Mouse (Mus musculus) neural tube, embryonic 13.5 days (tissue): ENCODE measurements around the gene Zfp462. TPM values are rescaled to one million over a fixed set of nuclear protein-coding genes. Genes with fewer than 3 reads are reported as not detected.

Source experiments
- ATAC-seq: fragments of 200-750 bp; cut with Nextera tagmentation; 2 replicates; pipeline ENCODE4 v1.8.0; 2017; ENCODE audit warnings: low read depth, mild to moderate bottlenecking, moderate TSS enrichment, moderate library complexity
- H3K27ac ChIP-seq: fragments of 300-500 bp; sonication (generic); replicated peaks from 2 replicates; pipeline ENCODE4 v1.5.1; 2015; ENCODE audit warnings: moderate library complexity, mild to moderate bottlenecking, inconsistent platforms
- H3K27me3 ChIP-seq: fragments of 300-500 bp; sonication (generic); 2 replicates; pipeline ENCODE4 v1.6.1; 2015; ENCODE audit warnings: mild to moderate bottlenecking, inconsistent platforms
- H3K36me3 ChIP-seq: fragments of 300-500 bp; sonication (generic); 2 replicates; pipeline ENCODE4 v1.6.1; 2015; ENCODE audit warnings: mild to moderate bottlenecking, inconsistent platforms
- H3K4me1 ChIP-seq: fragments of 300-500 bp; sonication (generic); replicated peaks from 2 replicates; pipeline ENCODE4 v1.6.1; 2015; ENCODE audit warnings: inconsistent platforms
- H3K4me2 ChIP-seq: fragments of 300-500 bp; sonication (generic); 2 replicates; pipeline ENCODE4 v1.6.1; 2015; ENCODE audit warnings: inconsistent platforms, mild to moderate bottlenecking, moderate library complexity
- H3K4me3 ChIP-seq: fragments of 300-500 bp; sonication (generic); 2 replicates; pipeline ENCODE4 v1.5.1; 2015; ENCODE audit warnings: mild to moderate bottlenecking, inconsistent platforms
- H3K9ac ChIP-seq: fragments of 300-500 bp; sonication (generic); 2 replicates; pipeline ENCODE4 v1.6.1; 2015; ENCODE audit warnings: moderate library complexity, mild to moderate bottlenecking, inconsistent platforms
- H3K9me3 ChIP-seq: fragments of 300-500 bp; sonication (generic); 2 replicates; pipeline ENCODE4 v1.6.1; 2016; ENCODE audit warnings: inconsistent platforms
- WGBS: fragments of 180-500 bp; shearing (Covaris S2); methylation state at CpG from one replicate; pipeline ENCODE4 v1.1.7; 2015; 5-methylcytosine and 5-hydroxymethylcytosine counted together
- polyA plus RNA-seq: library from polyadenylated mRNA; unstranded; fragments of >200 nt; fragmentation: Nextera tagmentation; extraction: Ambion mirVana; gene quantifications from 2 replicates; pipeline ENCODE4 v1.2.1, GENCODE M21; 2015

The Zfp462 gene
- polyA plus RNA-seq, 1 experiment from 2014 or later = 15.3 TPM

GRCm38 (mm10) chr4:54960776-54961175, 15.9 kb downstream of the Zfp462 start:
- Histone ChIP-seq H3K9me3 (no peaks in the 10 kb centered on the region), H3K9ac (no peak overlapping the region), H3K4me1 (peaks cover 49% of the 10 kb centered on the region), H3K36me3 (peaks cover 22% of the 10 kb centered on the region; the same call in 1 of the 2 replicates), H3K4me3 (no peak overlapping the region), H3K27me3 (no peaks in the 10 kb centered on the region), H3K27ac (no peak overlapping the region), H3K4me2 (no peak overlapping the region)
- 83% methylated on average over 4 of the region's 4 CpGs for WGBS
- no peak for ATAC-seq

- H3K27ac ChIP-seq = no peak overlapping the region
- H3K9ac ChIP-seq = no peak overlapping the region
- H3K27me3 ChIP-seq = no peaks in the 10 kb centered on the region
- H3K36me3 ChIP-seq = peaks cover 22% of the 10 kb centered on the region; the same call in 1 of the 2 replicates
- no peak overlapping the region for H3K4me3 ChIP-seq
- peaks cover 50% of the 10 kb centered on the region for H3K4me1 ChIP-seq
- H3K9me3 ChIP-seq = no peaks in the 10 kb centered on the region
- H3K4me2 ChIP-seq = no peak overlapping the region
- 92% methylated on average over 4 of the region's 4 CpGs for WGBS
- ATAC-seq = no peak
These were observed 17.3 kb downstream of the Zfp462 start for GRCm38 (mm10) chr4:54962141-54962540.

- Histone ChIP-seq H3K4me2 (no peak overlapping the region), H3K9ac (no peak overlapping the region), H3K9me3 (no peaks in the 10 kb centered on the region), H3K36me3 (peaks cover 17% of the 10 kb centered on the region; the same call in 1 of the 2 replicates), H3K4me1 (peaks cover 57% of the 10 kb centered on the region), H3K4me3 (no peak overlapping the region), H3K27ac (no peak overlapping the region), H3K27me3 (no peaks in the 10 kb centered on the region)
- ATAC-seq = no peak
- WGBS = 87% methylated on average over 7 of the region's 7 CpGs
These were observed 18.7 kb downstream of the Zfp462 start for GRCm38 (mm10) chr4:54963551-54963950.

- Histone ChIP-seq H3K27ac (no peak overlapping the region; the same call in 1 of the 2 replicates), H3K27me3 (no peaks in the 10 kb centered on the region), H3K4me2 (no peak overlapping the region), H3K4me1 (peaks cover 70% of the 10 kb centered on the region), H3K36me3 (peaks cover 12% of the 10 kb centered on the region; the same call in 1 of the 2 replicates), H3K4me3 (no peak overlapping the region), H3K9me3 (no peaks in the 10 kb centered on the region), H3K9ac (no peak overlapping the region)
- 61% methylated on average over 9 of the region's 9 CpGs for WGBS
- ATAC-seq = no peak
These were observed 20.4 kb downstream of the Zfp462 start for GRCm38 (mm10) chr4:54965169-54965695.

GRCm38 (mm10) chr4:54966161-54966806, 21.4 kb downstream of the Zfp462 start:
- Histone ChIP-seq H3K4me3 (no peak overlapping the region), H3K9ac (peak overlapping the region; percentile 18), H3K4me2 (peak overlapping the region; percentile 41), H3K27me3 (no peaks in the 10 kb centered on the region), H3K27ac (peak overlapping the region; percentile 75), H3K4me1 (peaks cover 76% of the 10 kb centered on the region), H3K36me3 (peaks cover 12% of the 10 kb centered on the region; the same call in 1 of the 2 replicates), H3K9me3 (no peaks in the 10 kb centered on the region)
- peak; percentile 58 for ATAC-seq
- WGBS = 33% methylated on average over 17 of the region's 17 CpGs

GRCm38 (mm10) chr4:54967166-54967565, 22.3 kb downstream of the Zfp462 start:
- 90% methylated on average over 4 of the region's 4 CpGs for WGBS
- Histone ChIP-seq H3K4me1 (peaks cover 73% of the 10 kb centered on the region), H3K9me3 (no peaks in the 10 kb centered on the region), H3K27ac (peak overlapping the region; percentile 75), H3K4me2 (no peak overlapping the region), H3K9ac (no peak overlapping the region), H3K36me3 (peaks cover 5% of the 10 kb centered on the region; the same call in 1 of the 2 replicates), H3K27me3 (no peaks in the 10 kb centered on the region), H3K4me3 (no peak overlapping the region)
- ATAC-seq = no peak

- peaks cover 78% of the 10 kb centered on the region for H3K4me1 ChIP-seq
- H3K27me3 ChIP-seq = no peaks in the 10 kb centered on the region
- no peaks in the 10 kb centered on the region for H3K9me3 ChIP-seq
- H3K27ac ChIP-seq = no peak overlapping the region
- H3K4me3 ChIP-seq = no peak overlapping the region
- H3K9ac ChIP-seq = no peak overlapping the region
- H3K4me2 ChIP-seq = no peak overlapping the region
- no peak for ATAC-seq
- WGBS = 76% methylated on average over 5 of the region's 5 CpGs
- H3K36me3 ChIP-seq = peaks cover 5% of the 10 kb centered on the region; the same call in 1 of the 2 replicates
These were observed 22.9 kb downstream of the Zfp462 start for GRCm38 (mm10) chr4:54967721-54968120.

- Histone ChIP-seq H3K4me1 (peaks cover 73% of the 10 kb centered on the region), H3K36me3 (peaks cover 5% of the 10 kb centered on the region; the same call in 1 of the 2 replicates), H3K4me2 (no peak overlapping the region), H3K4me3 (no peak overlapping the region), H3K9me3 (no peaks in the 10 kb centered on the region), H3K27ac (no peak overlapping the region; the same call in 1 of the 2 replicates), H3K27me3 (no peaks in the 10 kb centered on the region), H3K9ac (no peak overlapping the region)
- ATAC-seq = no peak
- WGBS = 85% methylated on average over 12 of the region's 12 CpGs
These were observed 24.9 kb downstream of the Zfp462 start for GRCm38 (mm10) chr4:54969671-54970295.

GRCm38 (mm10) chr4:54971386-54971785, 26.5 kb downstream of the Zfp462 start:
- H3K4me1 ChIP-seq = peaks cover 62% of the 10 kb centered on the region
- no peaks in the 10 kb centered on the region for H3K9me3 ChIP-seq
- peaks cover 5% of the 10 kb centered on the region; the same call in 1 of the 2 replicates for H3K36me3 ChIP-seq
- no peak overlapping the region for H3K4me3 ChIP-seq
- H3K9ac ChIP-seq = no peak overlapping the region
- WGBS = 93% methylated on average over 3 of the region's 3 CpGs
- ATAC-seq = no peak
- H3K27me3 ChIP-seq = no peaks in the 10 kb centered on the region
- H3K4me2 ChIP-seq = no peak overlapping the region
- no peak overlapping the region for H3K27ac ChIP-seq

GRCm38 (mm10) chr4:54972096-54972495, 27.2 kb downstream of the Zfp462 start:
- H3K9ac ChIP-seq = no peak overlapping the region
- peaks cover 62% of the 10 kb centered on the region for H3K4me1 ChIP-seq
- no peak for ATAC-seq
- 96% methylated on average over 4 of the region's 4 CpGs for WGBS
- H3K27ac ChIP-seq = no peak overlapping the region
- no peaks in the 10 kb centered on the region for H3K27me3 ChIP-seq
- H3K36me3 ChIP-seq = peaks cover 8% of the 10 kb centered on the region; the same call in 1 of the 2 replicates
- no peak overlapping the region for H3K4me3 ChIP-seq
- H3K4me2 ChIP-seq = no peak overlapping the region
- H3K9me3 ChIP-seq = no peaks in the 10 kb centered on the region

- no peak for ATAC-seq
- no peak overlapping the region for H3K4me2 ChIP-seq
- H3K9ac ChIP-seq = no peak overlapping the region
- no peaks in the 10 kb centered on the region for H3K27me3 ChIP-seq
- H3K4me1 ChIP-seq = peaks cover 62% of the 10 kb centered on the region
- no peak overlapping the region for H3K27ac ChIP-seq
- 0 out of 2 replicates have a peak, but pooled peaks cover 3% of the 10 kb centered on the region for H3K36me3 ChIP-seq
- no peak overlapping the region for H3K4me3 ChIP-seq
- H3K9me3 ChIP-seq = no peaks in the 10 kb centered on the region
- WGBS = 71% methylated on average over 8 of the region's 8 CpGs
These were observed 28.1 kb downstream of the Zfp462 start for GRCm38 (mm10) chr4:54972827-54973560.
